Mouse (Mus musculus) myocyte (in vitro differentiated cells): ENCODE measurements at regions not wholly inside any gene's neighbourhood (a gene's known extent, or its start where the extent isn't known, plus 50 kb on each side); places are given as distances from the start of the nearest gene placed in this dataset.

Experiments
- CEBPB ChIP-seq: IDR thresholded peaks from 2 replicates; pipeline ENCODE4 v1.6.1; 2011; ENCODE audit warnings: mild to moderate bottlenecking, moderate library complexity; ENCODE audit not compliant: poor library complexity, insufficient read depth, severe bottlenecking
- E2F4 ChIP-seq: IDR thresholded peaks from one replicate; pipeline ENCODE4 v1.6.1; 2011; ENCODE audit warnings: mild to moderate bottlenecking, control low read depth, moderate library complexity; ENCODE audit not compliant: insufficient read depth
- MAX ChIP-seq: IDR thresholded peaks from one replicate; pipeline ENCODE4 v1.6.1; 2011; ENCODE audit warnings: low read depth, mild to moderate bottlenecking, control low read depth
- MYOD1 ChIP-seq, 3 experiments: IDR thresholded peaks; one replicate each; pipeline ENCODE4 v1.6.1; 2011; ENCODE audit warnings: control low read depth in 2 of 3, low read depth in 2 of 3, mild to moderate bottlenecking in 2 of 3, moderate library complexity in 1 of 3; ENCODE audit not compliant: insufficient read length in 2 of 3, control insufficient read depth in 1 of 3
- MYOG ChIP-seq, 3 experiments: IDR thresholded peaks; one replicate each; pipeline ENCODE4 v1.6.1; 2011; ENCODE audit warnings: control low read depth in 2 of 3, low read depth in 2 of 3, mild to moderate bottlenecking in 2 of 3; ENCODE audit not compliant: insufficient read length in 2 of 3, control insufficient read depth in 1 of 3, insufficient read depth in 1 of 3
- POLR2A ChIP-seq: IDR thresholded peaks from one replicate; pipeline ENCODE4 v1.6.1; 2011; ENCODE audit warnings: low read depth, mild to moderate bottlenecking, control low read depth, moderate library complexity; ENCODE audit not compliant: insufficient read length
- POLR2AphosphoS2 ChIP-seq: IDR thresholded peaks from one replicate; pipeline ENCODE4 v1.6.1; 2011; ENCODE audit warnings: low read depth, control low read depth; ENCODE audit not compliant: insufficient read length
- REST ChIP-seq: IDR thresholded peaks from one replicate; pipeline ENCODE4 v1.6.1; 2011; ENCODE audit warnings: mild to moderate bottlenecking, control low read depth, moderate library complexity; ENCODE audit not compliant: insufficient read depth, insufficient read length
- SRF ChIP-seq: IDR thresholded peaks from one replicate; pipeline ENCODE4 v1.6.1; 2011; ENCODE audit warnings: low read depth; ENCODE audit not compliant: control insufficient read depth, insufficient read length
- TCF12 ChIP-seq: IDR thresholded peaks from one replicate; pipeline ENCODE4 v1.6.1; 2011; ENCODE audit warnings: mild to moderate bottlenecking, control low read depth; ENCODE audit not compliant: poor library complexity, insufficient read depth, severe bottlenecking
- TCF3 ChIP-seq: IDR thresholded peaks from one replicate; pipeline ENCODE4 v1.6.1; 2011; ENCODE audit warnings: low read depth, control low read depth; ENCODE audit not compliant: insufficient read length
- USF1 ChIP-seq: IDR thresholded peaks from one replicate; pipeline ENCODE4 v1.6.1; 2011; ENCODE audit warnings: low read depth, mild to moderate bottlenecking, control low read depth, moderate library complexity

- TF ChIP-seq POLR2A (no peak), MAX (no peak), USF1 (no peak), TCF3 (no peak), E2F4 (no peak), SRF (no peak), TCF12 (no peak), MYOD1 (IDR thresholded peaks at IDR 0.05; ENCODE audit: control insufficient read depth in 1 of 3, insufficient read length in 2 of 3, low read depth in 2 of 3) (no peak), POLR2AphosphoS2 (no peak), MYOG (IDR thresholded peaks at IDR 0.05; ENCODE audit: control insufficient read depth in 1 of 3, insufficient read depth in 1 of 3, insufficient read length in 2 of 3, low read depth in 2 of 3) (no peak), CEBPB (no peak), REST (no peak)
Measured at GRCm38 (mm10) chr15:25485372-25485771, 71.8 kb upstream of the Basp1 start.
